Mouse (Mus musculus) myocyte (in vitro differentiated cells): ENCODE data around the gene Rbfox1.
A peak's percentile ranks its signal among the peaks of the same experiment; 100 is the strongest.

Experiments
- CEBPB ChIP-seq: IDR thresholded peaks from 2 replicates; pipeline ENCODE4 v1.6.1; 2011; ENCODE audit warnings: mild to moderate bottlenecking, moderate library complexity; ENCODE audit not compliant: poor library complexity, insufficient read depth, severe bottlenecking
- E2F4 ChIP-seq: IDR thresholded peaks from one replicate; pipeline ENCODE4 v1.6.1; 2011; ENCODE audit warnings: mild to moderate bottlenecking, control low read depth, moderate library complexity; ENCODE audit not compliant: insufficient read depth
- MAX ChIP-seq: IDR thresholded peaks from one replicate; pipeline ENCODE4 v1.6.1; 2011; ENCODE audit warnings: low read depth, mild to moderate bottlenecking, control low read depth
- MYOD1 ChIP-seq, 3 experiments: IDR thresholded peaks; one replicate each; pipeline ENCODE4 v1.6.1; 2011; ENCODE audit warnings: control low read depth in 2 of 3, low read depth in 2 of 3, mild to moderate bottlenecking in 2 of 3, moderate library complexity in 1 of 3; ENCODE audit not compliant: insufficient read length in 2 of 3, control insufficient read depth in 1 of 3
- MYOG ChIP-seq, 3 experiments: IDR thresholded peaks; one replicate each; pipeline ENCODE4 v1.6.1; 2011; ENCODE audit warnings: control low read depth in 2 of 3, low read depth in 2 of 3, mild to moderate bottlenecking in 2 of 3; ENCODE audit not compliant: insufficient read length in 2 of 3, control insufficient read depth in 1 of 3, insufficient read depth in 1 of 3
- POLR2A ChIP-seq: IDR thresholded peaks from one replicate; pipeline ENCODE4 v1.6.1; 2011; ENCODE audit warnings: low read depth, mild to moderate bottlenecking, control low read depth, moderate library complexity; ENCODE audit not compliant: insufficient read length
- POLR2AphosphoS2 ChIP-seq: IDR thresholded peaks from one replicate; pipeline ENCODE4 v1.6.1; 2011; ENCODE audit warnings: low read depth, control low read depth; ENCODE audit not compliant: insufficient read length
- REST ChIP-seq: IDR thresholded peaks from one replicate; pipeline ENCODE4 v1.6.1; 2011; ENCODE audit warnings: mild to moderate bottlenecking, control low read depth, moderate library complexity; ENCODE audit not compliant: insufficient read depth, insufficient read length
- SRF ChIP-seq: IDR thresholded peaks from one replicate; pipeline ENCODE4 v1.6.1; 2011; ENCODE audit warnings: low read depth; ENCODE audit not compliant: control insufficient read depth, insufficient read length
- TCF12 ChIP-seq: IDR thresholded peaks from one replicate; pipeline ENCODE4 v1.6.1; 2011; ENCODE audit warnings: mild to moderate bottlenecking, control low read depth; ENCODE audit not compliant: poor library complexity, insufficient read depth, severe bottlenecking
- TCF3 ChIP-seq: IDR thresholded peaks from one replicate; pipeline ENCODE4 v1.6.1; 2011; ENCODE audit warnings: low read depth, control low read depth; ENCODE audit not compliant: insufficient read length
- USF1 ChIP-seq: IDR thresholded peaks from one replicate; pipeline ENCODE4 v1.6.1; 2011; ENCODE audit warnings: low read depth, mild to moderate bottlenecking, control low read depth, moderate library complexity

GRCm38 (mm10) chr16:7075749-7076148 lies 1190.6 kb downstream of the Rbfox1 start:
- TF ChIP-seq POLR2A (no peak), POLR2AphosphoS2 (no peak), E2F4 (no peak), USF1 (no peak), TCF12 (no peak), MYOG (IDR thresholded peaks at IDR 0.05; ENCODE audit: control insufficient read depth in 1 of 3, insufficient read depth in 1 of 3, insufficient read length in 2 of 3, low read depth in 2 of 3) (peak in 1 of 3 experiments; percentile 8), MAX (no peak), CEBPB (no peak), MYOD1 (IDR thresholded peaks at IDR 0.05; ENCODE audit: control insufficient read depth in 1 of 3, insufficient read length in 2 of 3, low read depth in 2 of 3) (no peak), REST (no peak), TCF3 (no peak), SRF (no peak)
